In the genomic region with DNA sequence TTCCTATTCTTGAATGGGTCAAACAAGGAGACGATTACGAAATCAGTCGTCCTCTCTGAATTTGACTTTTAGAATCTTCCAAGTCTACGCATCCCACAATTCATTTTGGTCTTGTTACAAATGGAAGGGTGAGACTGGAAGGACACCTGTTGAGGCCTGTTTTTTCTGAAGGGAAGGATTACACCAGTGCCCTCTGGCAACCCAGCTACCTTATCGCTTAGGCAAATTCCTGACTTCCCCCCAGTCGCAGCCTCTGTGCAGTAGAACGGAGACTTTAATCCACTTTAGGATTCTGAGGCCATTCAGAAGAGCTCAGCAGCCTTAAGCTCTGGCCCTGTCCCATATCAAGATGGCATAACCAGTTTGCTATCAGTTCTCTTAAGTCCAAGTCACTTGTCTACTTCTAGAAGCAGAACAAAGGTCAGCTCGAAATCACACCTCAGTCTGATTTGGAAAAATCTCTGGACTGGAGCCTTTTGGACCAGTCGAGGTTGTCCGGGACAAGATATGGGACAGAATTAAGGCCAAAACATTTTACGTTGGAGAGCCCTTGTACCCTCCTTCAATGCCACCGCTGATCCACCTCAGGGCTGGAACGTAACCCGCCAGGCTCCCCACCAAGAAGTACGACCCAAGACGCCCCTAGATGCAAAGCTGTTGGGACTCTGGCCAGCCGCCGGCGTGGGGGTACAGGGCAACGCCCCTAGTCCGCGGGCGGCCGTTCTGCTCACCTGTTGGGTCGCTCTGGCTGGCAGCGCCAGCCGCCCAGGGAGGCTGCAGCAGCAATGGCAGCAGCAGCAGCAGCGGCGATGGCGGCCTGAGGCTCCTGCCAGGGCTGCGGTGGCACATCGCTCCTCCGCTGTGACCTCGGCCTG, we compare ENCODE assay signal across 8 mouse cellular contexts. TPM values are rescaled to one million over a fixed set of nuclear protein-coding genes. Genes with fewer than 3 reads are reported as not detected.
DNase-seq lines count a peak whose midpoint lies in the region; ATAC-seq and TF ChIP-seq lines count a peak whose summit lies in the region.

No protein-coding gene starts in this region.

- TF ChIP-seq CTCF in kidney, adult 2 months (conservative IDR thresholded peaks at IDR 0.05; ENCODE audit: insufficient read depth, insufficient read length, low read depth, low read length) = no peak
- no peak for TF ChIP-seq CTCF in cerebellum, adult 2 months (IDR thresholded peaks at IDR 0.05; ENCODE audit: borderline replicate concordance, insufficient read depth, low read depth, low read length)

- peak overlapping the region; percentile 47 for H3K4me2 ChIP-seq in hindbrain, embryonic 13.5 days
- H3K4me2 ChIP-seq in midbrain, embryonic 11.5 days = peak overlapping the region; percentile 71

- no peaks in the 10 kb centered on the region for H3K27me3 ChIP-seq in kidney, adult 2 months (replicated peaks; ENCODE audit: control insufficient read depth, insufficient read depth, low read length)
- H3K27me3 ChIP-seq in hindbrain, embryonic 13.5 days = peaks cover 34% of the 10 kb centered on the region
- H3K27me3 ChIP-seq in midbrain, embryonic 11.5 days (ENCODE audit: control insufficient read depth, insufficient read depth, low read length) = peaks cover 18% of the 10 kb centered on the region
- peaks cover 1% of the 10 kb centered on the region; the same call in 1 of the 2 replicates for H3K27me3 ChIP-seq in cerebellum, adult 2 months (ENCODE audit: control insufficient read depth, insufficient read depth, low read length)

- 33% methylated on average over 34 of the region's 34 CpGs for WGBS in kidney, adult 2 months
- 18% methylated on average over 34 of the region's 34 CpGs for WGBS in hindbrain, embryonic 13.5 days
- WGBS in midbrain, embryonic 11.5 days = 15% methylated on average over 34 of the region's 34 CpGs
- 20% methylated on average over 34 of the region's 34 CpGs for WGBS in cerebellum, adult 2 months

- peak overlapping the region; percentile 31 for H3K4me3 ChIP-seq in kidney, adult 2 months (ENCODE audit: insufficient read depth, low read depth, low read length)
- H3K4me3 ChIP-seq in brown adipose tissue, adult 24 weeks (ENCODE audit: insufficient read depth, low read depth, low read length) = peak overlapping the region; percentile 75
- peak overlapping the region; percentile 32 for H3K4me3 ChIP-seq in hindbrain, embryonic 13.5 days
- H3K4me3 ChIP-seq in midbrain, embryonic 11.5 days (ENCODE audit: low read depth, low read length) = peak overlapping the region; percentile 33
- H3K4me3 ChIP-seq in cerebellum, adult 2 months (replicated peaks; ENCODE audit: insufficient read depth, low read depth, low read length) = no peak overlapping the region

- no peak overlapping the region for H3K27ac ChIP-seq in kidney, adult 2 months (ENCODE audit: insufficient read depth, low read depth, low read length)
- H3K27ac ChIP-seq in brown adipose tissue, adult 24 weeks (replicated peaks; ENCODE audit: low read depth, low read length) = peak overlapping the region; percentile 97
- no peak overlapping the region for H3K27ac ChIP-seq in hindbrain, embryonic 13.5 days
- H3K27ac ChIP-seq in midbrain, embryonic 11.5 days (ENCODE audit: low read depth, low read length) = no peak overlapping the region
- no peak overlapping the region for H3K27ac ChIP-seq in cerebellum, adult 2 months (ENCODE audit: insufficient read depth, low read length)

- no peak for ATAC-seq in hindbrain, embryonic 13.5 days (ENCODE audit: low FRiP score)
- no peak; the same call in none of the 2 replicates for ATAC-seq in midbrain, embryonic 11.5 days (ENCODE audit: low FRiP score)

- no peak overlapping the region for H3K9ac ChIP-seq in hindbrain, embryonic 13.5 days
- peak overlapping the region; percentile 56 for H3K9ac ChIP-seq in midbrain, embryonic 11.5 days (ENCODE audit: low read length)

- no peaks in the 10 kb centered on the region for H3K36me3 ChIP-seq in kidney, adult 2 months (ENCODE audit: control insufficient read depth, insufficient read depth, low read length)
- H3K36me3 ChIP-seq in hindbrain, embryonic 13.5 days = no peaks in the 10 kb centered on the region
- H3K36me3 ChIP-seq in midbrain, embryonic 11.5 days (ENCODE audit: control insufficient read depth, insufficient read depth, low read length) = no peaks in the 10 kb centered on the region

- H3K9me3 ChIP-seq in hindbrain, embryonic 13.5 days = no peaks in the 10 kb centered on the region
- no peaks in the 10 kb centered on the region for H3K9me3 ChIP-seq in midbrain, embryonic 11.5 days (ENCODE audit: control insufficient read depth, low read length)

- no peaks in the 10 kb centered on the region for H3K4me1 ChIP-seq in kidney, adult 2 months (ENCODE audit: control insufficient read depth, insufficient read depth, low read length)
- no peaks in the 10 kb centered on the region for H3K4me1 ChIP-seq in brown adipose tissue, adult 24 weeks (ENCODE audit: control insufficient read depth, insufficient read depth, insufficient read length, low read length)
- H3K4me1 ChIP-seq in hindbrain, embryonic 13.5 days (replicated peaks) = peaks cover 9% of the 10 kb centered on the region
- H3K4me1 ChIP-seq in midbrain, embryonic 11.5 days (ENCODE audit: control insufficient read depth, insufficient read depth, low read length) = peaks cover 7% of the 10 kb centered on the region; the same call in 1 of the 2 replicates
- H3K4me1 ChIP-seq in cerebellum, adult 2 months (ENCODE audit: control insufficient read depth, insufficient read depth, low read length) = no peaks in the 10 kb centered on the region

- TF ChIP-seq POLR2A in kidney, adult 2 months (IDR thresholded peaks at IDR 0.05; ENCODE audit: low read depth, low read length) = no peak
- TF ChIP-seq POLR2A in cerebellum, adult 2 months (IDR thresholded peaks at IDR 0.05; ENCODE audit: borderline replicate concordance, insufficient read depth, low read length) = no peak

- no peak for DNase-seq in kidney, adult 2 months
- no peak for DNase-seq in kidney, adult 11 months
- DNase-seq in midbrain, embryonic 11.5 days (ENCODE audit: low spot score, missing footprints) = peak; percentile 87
- no peak for DNase-seq in cerebellum, adult 2 months
- no peak for DNase-seq in embryo, embryonic 10 days (ENCODE audit: low spot score)
- no peak for DNase-seq in layer of hippocampus, postnatal 25 days (ENCODE audit: extremely low spot score in 1 of 2, low spot score in 1 of 2)

RNA-seq across cellular contexts. Expression of gene Plbd1, which starts 0.7 kb away (rescaled TPM):
- 16.7 and 22.8 TPM in 2 replicates for polyA plus RNA-seq in kidney, adult 2 months (2012; rRNA removed)
- 175 and 251 TPM in 2 replicates for polyA plus RNA-seq in brown adipose tissue, adult 24 weeks (2012; ENCODE audit: insufficient read depth, insufficient read length, missing spikeins)
- 1.4 and 1.8 TPM in 2 replicates for polyA plus RNA-seq in hindbrain, embryonic 13.5 days (2015; fragmentation: Nextera tagmentation; extraction: Ambion mirVana)
- polyA plus RNA-seq in midbrain, embryonic 11.5 days (2014; fragmentation: Nextera tagmentation; extraction: Ambion mirVana) = 0.84 and 1.4 TPM in 2 replicates
- 0.11 and 0.15 TPM in 2 replicates for polyA plus RNA-seq in cerebellum, adult 2 months (2012; rRNA removed)
- total RNA-seq in layer of hippocampus, postnatal 25 days (2021) = under 1 TPM in 1 of 2 experiments, not detected in 1; 0.27 TPM
